Mouse (Mus musculus): Measurements from ENCODE around the gene Rps27a.

The Rps27a gene

DNA sequence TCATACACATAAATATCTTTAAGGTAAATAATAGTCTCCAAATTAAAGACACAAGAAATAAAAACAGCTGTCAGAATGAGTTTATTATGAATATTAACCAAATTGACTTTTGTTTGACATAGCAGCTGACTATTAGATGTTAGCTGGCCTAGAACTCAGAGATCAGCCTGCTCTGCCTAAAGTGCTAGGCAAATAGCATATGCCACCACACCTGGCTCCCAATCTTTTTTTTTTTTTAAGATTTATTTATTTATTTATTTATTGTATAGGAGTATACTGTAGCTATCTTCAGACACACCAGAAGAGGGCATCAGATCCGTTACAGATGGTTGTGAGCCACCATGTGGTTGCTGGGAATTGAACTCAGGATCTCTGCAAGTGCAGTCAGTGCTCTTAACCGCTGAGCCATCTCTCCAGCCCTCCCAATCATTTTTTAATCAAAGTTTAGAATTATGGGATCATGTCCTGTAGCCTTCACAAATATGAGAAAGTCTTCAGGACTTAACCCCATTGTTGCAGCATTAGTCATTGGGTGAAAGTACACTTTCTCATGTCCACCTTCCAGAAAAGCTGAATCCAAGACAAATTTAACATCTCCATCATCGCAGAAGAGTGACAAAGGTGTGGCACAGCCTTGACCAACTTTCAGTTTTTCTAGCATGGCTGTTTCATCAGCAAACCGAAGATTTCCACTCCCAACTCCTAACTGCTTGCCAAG is 34.9 kb downstream of the Rps27a start:
- no peak for DNase-seq

DNA sequence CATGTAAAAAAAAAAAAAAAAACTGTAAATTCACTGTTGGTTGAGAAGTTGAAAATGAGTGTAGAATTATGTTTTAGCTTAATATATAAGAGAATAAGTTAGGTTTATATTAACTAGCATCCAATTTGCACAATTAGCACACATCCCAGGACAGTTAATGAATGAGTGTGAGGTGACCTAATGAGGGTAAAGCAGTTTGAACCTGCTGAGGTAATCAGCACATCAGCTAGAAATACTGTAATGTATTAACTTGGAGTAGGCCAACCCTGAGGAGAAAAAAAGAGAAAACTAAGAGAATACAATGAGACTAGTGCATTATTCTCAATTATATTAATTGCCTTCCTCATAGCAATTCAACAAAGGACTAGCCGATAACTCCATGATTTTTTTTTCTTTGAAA is 38.5 kb downstream of the Rps27a start:
- no peak for DNase-seq

DNA sequence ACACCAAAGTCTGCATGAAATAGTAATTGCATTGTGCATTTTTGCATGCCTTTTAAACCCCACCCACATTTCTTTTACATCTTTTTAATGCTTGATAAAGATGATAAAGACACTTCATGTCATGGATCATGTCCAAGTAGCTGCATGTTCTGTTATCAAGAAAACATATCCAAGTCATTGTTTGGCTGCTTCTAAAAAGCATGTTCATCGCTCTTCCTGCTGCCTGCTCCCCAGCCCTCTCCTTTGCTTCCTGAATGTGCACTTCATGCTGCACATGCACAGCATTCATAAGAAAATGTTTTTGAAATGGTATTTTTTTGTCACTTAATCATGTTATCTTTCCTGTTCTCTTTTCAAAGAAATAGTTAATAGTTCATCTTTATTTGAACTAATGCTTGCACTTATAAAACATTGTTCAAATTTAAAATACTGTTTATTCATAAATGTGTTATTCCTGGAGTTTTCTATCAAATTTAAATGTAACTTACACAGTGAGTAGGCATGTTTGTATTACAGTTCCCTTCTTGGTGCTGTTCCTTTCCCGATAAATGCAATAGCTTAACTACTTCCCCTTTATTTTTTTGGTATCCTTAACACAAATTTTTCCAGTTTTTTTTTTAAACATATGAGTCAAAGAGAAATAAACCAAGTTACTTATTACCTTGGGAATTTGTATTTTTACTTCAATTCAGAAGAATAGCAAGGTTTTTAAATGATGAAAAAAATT is 42.8 kb downstream of the Rps27a start:
- DNase-seq, result no peak

DNA sequence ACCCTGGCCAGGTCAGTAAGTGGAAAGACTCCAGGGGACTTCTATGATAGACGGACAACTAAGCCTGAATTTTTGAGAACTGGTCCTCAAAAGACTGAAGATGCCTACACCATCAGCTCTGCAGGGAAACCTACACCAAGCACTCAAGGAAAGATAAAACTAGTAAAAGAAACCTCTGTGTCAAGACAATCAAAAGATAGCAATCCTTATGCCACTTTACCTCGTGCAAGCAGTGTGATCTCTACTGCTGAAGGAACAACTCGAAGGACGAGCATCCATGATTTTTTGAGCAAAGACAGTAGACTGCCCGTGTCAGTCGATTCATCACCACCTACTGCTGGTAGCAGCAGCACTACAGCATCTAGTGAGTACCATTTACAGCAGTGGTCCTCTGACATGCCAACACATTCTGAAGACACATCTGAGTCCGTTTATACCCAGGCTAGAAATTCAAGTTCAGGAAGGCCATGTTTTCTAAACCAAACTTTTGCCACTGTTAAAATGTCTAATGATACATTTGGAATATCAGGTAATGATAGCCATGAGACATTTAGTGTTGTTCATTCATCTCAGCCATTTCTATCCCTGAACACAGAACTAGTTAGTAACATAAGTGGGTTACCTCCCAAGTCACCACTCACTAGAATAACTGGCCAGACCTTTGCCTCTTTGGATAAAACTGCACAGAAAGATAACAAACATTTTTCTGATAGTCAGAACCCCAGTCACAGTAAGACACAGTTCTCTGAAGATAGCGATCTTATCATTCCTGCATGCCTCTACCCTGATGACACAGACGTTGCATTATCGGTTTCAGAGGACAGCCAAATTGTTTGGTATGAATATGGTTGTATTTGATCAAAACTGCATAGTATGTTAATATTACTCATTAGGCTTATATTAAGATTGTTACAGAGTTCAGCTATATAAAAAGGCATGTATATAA is 43.7 kb downstream of the Rps27a start:
- DNase-seq, result no peak

DNA sequence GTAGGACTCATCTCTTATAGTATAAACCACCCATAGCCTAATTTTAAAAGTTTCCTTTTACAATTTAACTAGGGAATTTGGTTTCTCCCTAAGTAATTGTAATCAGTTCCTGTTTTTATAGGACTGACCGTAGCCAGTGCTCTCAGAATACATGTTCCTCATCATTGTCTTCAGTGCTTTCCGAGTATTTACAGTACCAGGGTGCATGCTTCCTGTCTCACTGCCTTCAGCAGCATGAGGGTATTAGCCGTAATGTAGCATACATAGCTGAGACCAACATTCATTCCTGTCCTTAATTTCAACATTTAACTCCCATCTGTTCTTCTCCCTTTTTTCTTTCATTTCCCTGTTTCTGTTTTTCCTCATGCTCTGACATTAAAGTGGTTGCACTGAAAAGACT is 50.9 kb downstream of the Rps27a start:
- no peak for DNase-seq

Data from cerebellum, adult 11-12 months (tissue).